Mouse (Mus musculus) layer of hippocampus, adult 9-11 months (tissue): ENCODE results near the gene Slc22a5.
"Not testable (repeated sequence)": the region's sequence is repeated elsewhere in the genome, so short reads cannot be mapped to it uniquely, and the experiment has no call there.

Experiments
- DNase-seq: peaks from one replicate; pipeline ENCODE4 v3.0.0; 2022

The Slc22a5 gene

DNA sequence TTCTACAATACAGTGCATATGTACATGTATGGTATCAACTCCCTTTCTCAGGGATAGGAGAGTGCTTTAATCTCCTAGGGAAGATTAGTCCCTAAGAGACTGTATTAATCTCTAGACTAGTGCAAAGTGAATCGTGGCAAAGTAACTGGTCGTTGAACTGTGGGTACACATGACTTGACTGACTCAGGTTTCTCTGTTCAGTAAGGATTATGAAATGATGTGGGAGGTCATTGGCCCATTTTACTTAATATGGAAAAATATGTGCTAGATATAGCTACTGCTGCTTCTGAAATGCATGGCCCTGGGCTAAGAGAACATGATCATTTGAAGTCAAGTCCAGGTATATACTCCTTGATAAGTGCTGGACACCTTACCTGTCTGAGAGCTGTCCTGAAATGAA lies 8.2 kb downstream of the Slc22a5 start:
- DNase-seq, result no peak

DNA sequence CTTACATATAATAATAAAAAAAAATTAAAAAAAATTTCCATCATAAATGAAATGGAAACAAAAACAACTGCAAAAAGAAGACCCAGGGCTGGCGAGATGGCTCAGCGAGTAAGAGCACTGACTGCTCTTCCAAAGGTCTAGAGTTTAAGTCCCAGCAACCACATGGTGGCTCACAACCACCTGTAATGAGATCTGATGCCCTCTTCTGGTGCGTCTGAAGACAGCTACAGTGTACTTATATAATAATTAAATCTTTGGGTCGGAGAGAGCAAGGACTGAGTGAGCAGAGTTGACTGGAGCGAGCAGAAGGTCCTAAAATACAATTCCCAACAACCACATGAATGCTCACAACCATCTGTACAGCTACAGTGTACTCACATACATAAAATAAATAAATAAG lies 13.4 kb downstream of the Slc22a5 start:
- not testable (repeated sequence) for DNase-seq

DNA sequence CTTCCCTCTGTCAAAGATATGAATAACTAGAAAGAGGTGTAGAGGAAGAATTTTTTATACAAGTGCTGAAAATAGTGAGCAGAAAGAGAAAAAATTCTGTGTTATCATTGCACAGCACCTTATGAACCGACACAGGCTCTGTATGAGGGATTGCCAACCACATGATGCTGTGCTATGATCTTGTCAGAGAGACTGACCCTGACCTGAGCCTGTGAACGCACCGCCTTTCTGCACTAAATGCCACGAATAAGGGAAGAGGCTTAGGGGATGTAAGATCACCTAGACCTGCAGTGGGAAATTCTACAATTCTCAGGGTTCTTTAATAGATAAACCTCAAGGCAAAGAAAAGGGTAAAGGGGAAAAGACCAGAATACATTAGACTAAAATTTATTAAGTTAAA lies 15.0 kb downstream of the Slc22a5 start:
- DNase-seq, result no peak

DNA sequence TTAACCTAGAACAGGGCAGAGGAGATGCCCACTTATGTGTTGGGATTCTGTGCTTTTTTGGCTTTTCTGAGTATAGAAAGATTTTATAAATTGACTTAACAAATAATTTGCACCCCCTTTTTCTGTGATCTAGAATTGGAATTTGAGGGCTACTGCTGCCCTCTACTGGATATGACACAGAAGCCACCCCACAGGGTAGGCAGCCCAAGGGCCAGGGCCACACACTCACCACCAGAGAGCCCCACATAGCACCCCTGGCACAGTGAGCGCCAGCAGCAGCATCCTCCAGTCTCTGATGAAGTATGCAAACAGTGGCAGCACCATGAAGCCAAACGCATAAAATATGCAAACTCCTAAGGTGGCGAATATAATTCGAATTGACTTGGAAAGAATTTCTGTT lies 16.8 kb downstream of the Slc22a5 start:
- DNase-seq, result no peak

DNA sequence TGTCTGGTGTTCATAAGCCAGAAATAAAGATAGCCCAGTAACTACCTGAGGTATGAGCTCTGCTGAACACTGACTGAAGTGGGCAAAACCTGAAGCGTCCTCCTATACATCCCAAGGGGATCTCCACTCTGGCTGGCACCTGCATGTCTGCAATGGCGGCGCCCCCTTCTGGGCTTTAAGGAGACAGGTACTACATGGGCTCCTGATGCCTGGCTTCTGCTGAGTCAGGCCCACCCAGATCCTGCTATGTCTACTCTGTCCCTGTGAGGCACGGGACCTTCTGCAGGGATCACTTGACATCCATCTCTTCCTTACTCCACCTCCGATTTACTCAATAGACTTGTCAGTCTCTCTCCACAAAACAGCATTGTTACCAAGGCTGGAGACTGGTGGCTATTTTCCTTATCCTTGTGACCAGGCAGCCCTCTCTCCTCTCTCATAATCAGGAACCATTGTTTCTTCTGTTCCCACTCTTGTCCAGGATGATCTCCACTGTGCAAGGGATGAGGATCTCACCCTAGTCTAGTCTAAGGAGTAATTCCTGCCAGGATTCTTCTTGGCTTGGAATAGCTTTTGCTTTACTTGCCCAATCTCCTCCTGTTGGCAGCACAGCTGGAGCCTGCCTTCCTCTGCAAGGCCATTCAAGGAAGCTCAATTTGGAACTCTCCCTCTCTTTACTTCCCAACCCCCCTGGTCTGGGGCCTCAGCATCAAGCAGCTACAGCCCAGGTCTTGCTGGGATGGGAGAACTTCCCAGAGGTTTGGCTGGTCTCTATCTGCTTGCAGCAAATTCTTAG lies 17.4 kb downstream of the Slc22a5 start:
- not testable (repeated sequence) for DNase-seq

DNA sequence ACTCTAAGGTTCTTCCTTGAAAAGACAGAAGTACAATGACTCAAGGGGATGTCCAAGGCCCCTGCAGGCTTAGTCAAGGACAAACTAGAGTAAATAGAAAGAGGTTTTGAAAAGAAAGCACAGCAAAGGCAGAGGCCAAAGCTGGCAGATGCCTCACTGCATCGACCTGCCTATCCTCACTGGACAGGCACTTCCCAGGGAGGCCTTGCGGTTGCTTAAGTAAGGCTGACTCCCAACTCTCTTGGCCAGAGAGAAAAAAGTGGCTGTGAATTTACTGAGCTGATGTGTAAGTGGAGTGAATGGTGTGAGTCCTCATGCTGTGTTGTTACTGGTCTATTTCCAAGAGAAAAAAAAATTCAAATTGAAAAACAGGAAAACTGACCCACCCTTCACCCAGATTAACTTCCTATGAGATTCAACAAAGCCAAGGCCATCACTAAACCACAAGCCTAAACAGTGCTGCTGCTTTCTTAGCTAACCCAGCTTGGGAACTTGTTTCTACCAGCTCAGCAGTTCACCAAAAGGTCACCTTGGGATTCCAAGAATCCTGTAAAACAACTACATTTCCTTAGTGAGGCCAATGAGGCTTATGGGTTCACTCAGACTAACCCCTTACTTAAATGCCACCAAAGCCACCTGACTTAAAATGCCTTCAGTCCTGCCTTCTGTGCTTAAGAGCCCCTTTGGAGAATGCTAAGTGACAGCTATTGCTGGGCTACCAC lies 19.5 kb downstream of the Slc22a5 start:
- DNase-seq, result no peak

DNA sequence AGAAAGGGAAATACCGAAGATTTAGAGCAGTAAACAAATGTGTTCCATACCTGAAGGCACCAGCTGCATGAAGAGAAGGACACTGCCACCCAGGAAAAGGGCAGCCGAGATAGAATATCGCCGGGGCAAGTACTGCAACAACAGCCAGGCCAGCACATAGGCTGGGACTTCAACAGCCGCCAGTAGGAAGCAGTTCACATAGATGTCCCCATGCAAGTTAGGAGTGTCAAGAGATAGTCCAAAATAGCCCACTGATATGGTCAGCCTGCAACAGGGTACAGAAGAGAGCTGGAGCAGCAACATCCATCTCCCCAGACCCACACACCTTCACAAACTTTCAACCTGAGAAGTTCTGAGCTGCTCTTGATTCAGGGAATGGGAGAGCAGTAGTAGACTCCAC lies 22.3 kb downstream of the Slc22a5 start:
- DNase-seq, result no peak

DNA sequence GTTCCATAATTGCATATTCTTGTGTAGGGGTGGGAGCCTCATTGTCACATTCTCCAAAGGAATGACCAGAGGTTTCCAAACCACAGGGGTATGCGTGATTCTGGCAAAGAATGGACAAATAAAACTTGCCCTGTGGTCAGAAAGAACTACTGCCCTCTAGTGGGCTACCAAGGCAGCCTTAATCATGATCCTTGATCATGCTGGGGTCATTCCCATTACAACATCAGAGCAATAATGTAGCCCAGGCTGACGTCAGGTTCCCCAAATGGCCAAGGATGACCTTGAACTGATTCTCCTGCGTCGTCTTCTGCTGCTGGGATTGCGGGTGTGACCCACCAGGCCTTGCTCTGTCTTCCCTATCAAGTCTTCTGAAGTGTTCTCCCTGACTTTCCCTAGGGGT lies 23.1 kb downstream of the Slc22a5 start:
- DNase-seq, result not testable (repeated sequence)

DNA sequence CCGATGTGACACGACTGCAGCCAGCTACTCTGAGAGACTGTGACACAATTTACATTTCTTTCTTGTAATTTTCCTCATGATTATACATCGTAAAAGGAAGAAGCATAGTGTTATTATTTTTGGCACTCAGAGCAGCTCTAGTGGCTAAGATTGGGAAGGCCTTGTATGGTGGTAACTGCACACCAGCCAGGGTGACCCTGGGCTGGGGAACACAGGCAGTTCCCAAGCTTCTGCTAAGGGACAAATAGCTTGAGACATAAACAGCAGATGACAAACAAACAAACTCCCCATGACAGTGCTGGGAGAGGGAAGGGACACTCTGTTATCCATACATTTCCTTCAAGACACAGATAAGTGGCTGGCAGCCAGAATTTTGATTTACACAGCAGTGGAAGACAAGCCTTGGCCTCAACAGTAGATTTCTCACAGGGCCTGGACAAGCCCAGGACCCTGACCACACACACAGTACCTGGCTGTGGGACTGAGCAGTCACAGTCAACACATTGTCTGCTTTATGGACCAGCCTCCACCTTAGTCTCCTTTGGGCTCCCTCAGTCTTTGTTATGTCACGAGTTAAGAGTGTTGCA lies 26.6 kb downstream of the Slc22a5 start:
- DNase-seq, result not testable (repeated sequence)

DNA sequence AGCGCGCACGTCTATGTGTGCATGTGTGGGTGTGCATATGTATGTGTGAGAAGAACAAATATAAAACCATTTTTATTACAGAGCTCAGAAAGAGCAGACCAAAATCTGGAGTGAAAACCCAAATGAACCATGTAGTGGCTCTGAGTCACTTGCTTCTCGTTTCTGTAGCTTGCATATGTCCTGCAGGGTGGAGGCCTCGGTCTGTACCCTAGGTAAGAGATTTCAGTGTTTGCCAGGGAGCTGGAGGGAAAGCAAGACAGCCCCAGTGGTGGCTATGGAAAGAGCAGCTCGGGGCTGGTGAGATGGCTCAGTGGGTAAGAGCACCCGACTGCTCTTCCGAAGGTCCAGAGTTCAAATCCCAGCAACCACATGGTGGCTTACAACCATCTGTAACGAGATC lies 30.5 kb downstream of the Slc22a5 start:
- not testable (repeated sequence) for DNase-seq

DNA sequence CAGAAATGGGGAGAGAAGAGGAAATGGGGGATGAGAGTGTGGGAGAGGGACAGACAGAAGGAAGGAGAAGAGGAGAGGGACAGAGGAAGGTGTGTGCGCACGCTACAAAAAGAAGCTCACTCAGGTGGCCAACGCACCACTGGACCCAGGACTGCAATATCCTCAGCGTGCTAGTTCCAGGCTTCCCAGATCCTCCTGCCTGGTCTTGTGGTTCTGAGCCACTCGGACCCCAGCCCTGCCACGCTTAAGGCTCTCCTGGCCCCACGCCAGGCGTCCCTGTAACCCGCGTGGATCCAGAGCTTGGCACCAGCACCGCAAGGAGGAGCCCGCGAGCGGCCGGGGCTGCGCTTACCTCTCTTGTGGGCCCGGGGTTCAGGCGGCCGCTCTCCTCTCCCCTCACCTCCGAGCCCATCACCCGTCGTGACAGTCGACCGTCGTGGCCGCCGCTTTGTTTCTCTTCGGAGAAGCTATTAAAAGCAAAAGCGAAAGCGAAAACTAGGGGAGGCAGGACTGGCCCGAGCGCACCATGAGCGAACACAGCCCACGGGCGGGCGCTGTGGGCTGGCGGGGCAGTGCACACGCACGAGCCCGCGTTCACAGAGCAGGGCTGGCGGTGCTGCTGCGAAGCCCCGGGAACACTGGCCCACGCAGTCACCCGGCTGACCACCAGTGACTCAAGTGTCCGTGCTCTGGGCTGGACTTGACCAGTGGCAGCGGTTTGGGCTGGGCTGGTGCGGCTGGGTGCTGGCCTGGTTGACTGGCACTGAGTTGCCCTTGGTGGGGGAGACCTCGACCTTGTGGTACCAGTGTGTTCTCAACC lies 32.5 kb downstream of the Slc22a5 start, which contains the start of gene Gm12216:
Gm12216 (minus strand) TSS at position 496 of the 820 bp plus-strand sequence.
- not testable (repeated sequence) for DNase-seq

DNA sequence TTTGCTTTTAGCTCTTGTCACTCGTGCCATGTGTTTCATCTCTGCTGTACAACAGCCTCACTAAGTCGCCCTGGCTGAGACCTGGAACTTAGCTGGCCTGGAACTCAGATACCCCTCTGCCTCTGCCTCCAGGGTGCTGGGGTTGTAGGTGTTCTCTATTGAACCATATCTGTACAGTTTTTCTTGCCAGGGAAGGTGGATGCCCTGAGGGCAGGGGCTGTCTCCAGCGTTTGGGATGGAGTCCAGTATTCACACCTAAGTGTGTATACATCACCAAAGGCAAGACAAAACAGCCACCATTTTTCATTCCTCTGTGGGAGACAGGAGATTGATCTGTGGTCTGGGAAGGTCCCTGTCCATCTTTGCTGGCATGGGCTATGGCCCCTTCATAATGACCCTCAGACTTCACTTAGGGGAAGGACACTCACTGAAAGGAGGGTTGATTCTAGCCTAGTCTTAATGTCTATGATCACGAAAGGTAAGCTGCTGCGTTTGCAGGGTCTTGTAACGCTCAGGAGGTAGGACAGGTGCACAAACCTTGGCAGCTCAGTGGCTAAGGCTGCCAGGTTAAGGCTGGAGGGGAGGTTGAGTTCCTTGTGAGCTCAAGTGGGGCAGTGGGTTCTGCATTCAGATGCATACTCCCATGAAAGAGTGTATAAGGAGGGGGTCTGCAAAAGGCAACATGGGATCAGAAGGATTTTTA lies 33.3 kb downstream of the Slc22a5 start:
- no peak for DNase-seq

DNA sequence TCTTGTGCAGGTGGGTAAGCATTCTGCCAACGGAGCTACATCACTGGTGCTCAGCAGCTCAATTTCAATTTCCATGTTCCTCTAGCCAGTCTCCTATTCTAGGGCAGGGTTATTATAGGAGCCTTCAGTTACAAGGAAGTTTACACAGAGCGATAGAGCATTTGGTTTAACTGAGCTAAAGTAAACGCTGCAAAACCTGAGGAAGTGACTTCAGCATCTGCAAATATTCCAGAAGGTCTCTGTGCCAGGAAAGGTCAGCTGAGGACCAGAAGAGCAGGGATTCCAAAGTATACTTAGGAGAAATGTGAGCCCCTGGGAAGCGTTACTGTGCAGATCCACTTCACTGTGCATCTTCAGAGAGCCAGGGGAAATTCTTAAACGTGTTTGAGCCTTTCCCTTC lies 37.8 kb downstream of the Slc22a5 start:
- DNase-seq, result no peak

DNA sequence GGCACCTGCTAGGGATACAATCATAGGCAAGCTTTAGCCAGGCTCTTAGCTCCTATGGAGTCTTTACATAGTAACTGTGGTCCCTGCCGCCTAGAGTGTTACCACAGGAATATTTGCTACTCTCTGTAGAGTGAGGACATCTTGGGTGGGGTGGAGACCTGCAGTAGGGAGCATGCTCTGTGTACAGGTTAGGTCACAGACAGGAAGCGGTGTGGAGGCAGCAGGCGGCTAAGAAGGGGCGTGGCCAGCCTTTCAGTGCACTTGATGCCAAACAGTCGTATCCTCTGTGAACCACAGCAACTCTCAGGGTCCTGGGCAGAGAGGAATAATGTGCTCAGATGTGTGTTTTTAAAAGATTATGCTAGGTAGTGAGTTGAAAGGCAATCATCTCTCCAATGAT lies 39.7 kb downstream of the Slc22a5 start:
- no peak for DNase-seq

DNA sequence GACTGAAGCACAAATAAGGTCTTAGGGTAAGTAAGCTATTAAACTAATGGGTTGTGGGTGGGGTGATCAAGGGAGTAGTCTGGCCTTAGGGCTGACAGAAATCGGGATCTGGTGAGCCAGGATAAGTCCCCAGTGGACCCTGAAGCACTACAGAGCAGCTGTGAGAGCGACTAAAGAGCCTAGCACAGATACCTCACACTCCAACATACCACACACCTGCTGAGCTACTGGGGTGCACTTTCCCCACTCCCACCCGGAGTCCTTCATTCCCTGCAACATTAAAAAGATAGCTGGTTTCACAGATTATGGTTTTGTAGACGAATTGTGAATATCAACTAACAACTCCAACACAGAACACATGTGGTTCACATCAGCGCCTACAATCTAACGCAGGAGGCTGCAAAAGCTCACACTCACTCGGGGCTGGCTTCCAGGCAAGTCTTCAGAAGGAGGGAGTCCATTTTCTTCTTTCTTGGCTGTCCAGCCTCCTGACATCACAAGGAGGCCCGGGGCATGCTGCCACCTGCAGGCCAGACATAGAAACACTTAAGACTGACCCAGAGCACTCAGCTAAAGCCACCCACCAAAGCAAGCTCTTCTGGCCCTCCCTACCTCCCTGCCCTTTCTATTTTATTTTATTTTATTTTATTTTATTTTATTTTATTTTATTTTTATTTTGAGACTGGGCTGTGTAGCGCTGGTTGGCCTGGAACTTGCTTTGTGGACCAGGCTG lies 41.7 kb downstream of the Slc22a5 start:
- DNase-seq, result peak; percentile 65

DNA sequence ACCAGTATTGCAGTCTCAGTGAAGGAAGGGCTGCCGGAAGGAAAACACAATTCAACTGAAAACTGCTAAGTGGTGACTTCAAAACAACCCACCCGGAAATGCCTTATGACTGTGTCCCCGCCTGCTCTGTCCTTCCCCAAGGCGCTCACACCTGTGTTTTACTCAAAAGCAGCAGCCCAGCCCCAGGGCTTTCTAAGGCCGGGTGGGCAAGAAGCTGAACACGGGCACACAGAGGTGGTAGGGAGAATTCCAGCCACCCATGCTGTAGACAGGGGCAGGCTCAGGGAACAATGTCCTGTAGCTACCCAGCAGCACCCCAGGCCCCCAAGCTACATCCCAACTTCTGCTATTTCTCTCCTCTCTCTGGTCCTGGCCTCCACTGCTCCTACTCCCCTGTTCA lies 45.8 kb downstream of the Slc22a5 start:
- no peak for DNase-seq

DNA sequence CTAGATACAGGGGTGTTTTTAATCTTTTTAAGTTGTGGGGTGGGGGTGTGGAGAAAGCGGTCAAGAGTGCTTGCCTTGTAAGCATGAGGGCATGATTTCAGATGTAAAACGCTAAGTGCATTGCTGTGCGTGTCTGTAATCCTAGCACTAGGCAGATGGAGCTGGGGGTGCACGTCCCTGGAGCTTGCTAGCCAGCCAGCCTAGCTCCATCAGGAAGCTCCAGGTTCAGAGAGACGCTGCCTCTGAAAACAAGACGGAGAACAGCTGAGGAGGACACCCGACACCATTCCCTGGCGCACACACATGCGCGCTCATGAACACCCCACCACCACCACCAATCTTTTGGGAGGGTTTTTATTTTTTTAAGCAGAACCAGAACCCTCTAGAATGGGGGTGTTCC lies 48.4 kb downstream of the Slc22a5 start:
- peak; percentile 62 for DNase-seq

DNA sequence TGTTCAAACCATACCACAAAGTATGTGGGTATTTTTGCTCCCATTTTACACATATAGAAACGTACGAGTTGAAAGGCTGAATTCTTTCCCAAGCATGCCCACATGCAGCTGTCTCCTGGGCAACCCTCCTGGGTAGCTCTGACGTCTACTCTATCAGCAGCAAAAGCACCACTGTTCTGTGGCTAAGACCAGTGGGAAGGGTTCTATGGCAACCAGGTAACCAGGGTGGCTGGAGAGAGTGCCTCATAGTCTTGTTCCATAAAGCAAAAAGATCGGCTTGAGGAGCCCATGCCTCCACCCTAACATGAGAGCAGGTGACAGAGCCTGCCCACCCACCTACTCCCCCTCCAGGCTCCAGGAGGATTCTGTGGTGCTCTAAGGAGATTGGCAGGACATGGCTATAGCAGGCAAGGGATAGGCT lies 49.3 kb downstream of the Slc22a5 start:
- DNase-seq, result peak; percentile 66

DNA sequence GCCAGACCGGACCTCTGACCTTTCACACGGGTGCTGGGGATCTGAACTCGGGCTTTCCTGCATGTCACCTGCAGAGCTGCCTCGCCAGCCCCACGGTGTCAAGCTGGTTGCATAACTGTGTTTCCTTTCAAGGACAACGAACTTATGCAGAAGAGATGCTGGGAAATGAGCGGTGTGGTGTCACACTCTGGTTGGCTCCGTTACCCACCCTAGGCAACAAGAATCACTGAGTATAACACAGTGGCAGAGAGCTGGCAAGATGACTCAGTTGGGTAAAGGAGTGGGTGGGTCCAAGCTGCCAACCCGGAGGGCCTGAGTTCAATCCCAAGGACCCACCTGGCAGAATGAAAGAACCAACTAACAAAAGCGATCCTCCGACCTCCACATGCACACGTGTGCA lies 49.9 kb downstream of the Slc22a5 start:
- no peak for DNase-seq

DNA sequence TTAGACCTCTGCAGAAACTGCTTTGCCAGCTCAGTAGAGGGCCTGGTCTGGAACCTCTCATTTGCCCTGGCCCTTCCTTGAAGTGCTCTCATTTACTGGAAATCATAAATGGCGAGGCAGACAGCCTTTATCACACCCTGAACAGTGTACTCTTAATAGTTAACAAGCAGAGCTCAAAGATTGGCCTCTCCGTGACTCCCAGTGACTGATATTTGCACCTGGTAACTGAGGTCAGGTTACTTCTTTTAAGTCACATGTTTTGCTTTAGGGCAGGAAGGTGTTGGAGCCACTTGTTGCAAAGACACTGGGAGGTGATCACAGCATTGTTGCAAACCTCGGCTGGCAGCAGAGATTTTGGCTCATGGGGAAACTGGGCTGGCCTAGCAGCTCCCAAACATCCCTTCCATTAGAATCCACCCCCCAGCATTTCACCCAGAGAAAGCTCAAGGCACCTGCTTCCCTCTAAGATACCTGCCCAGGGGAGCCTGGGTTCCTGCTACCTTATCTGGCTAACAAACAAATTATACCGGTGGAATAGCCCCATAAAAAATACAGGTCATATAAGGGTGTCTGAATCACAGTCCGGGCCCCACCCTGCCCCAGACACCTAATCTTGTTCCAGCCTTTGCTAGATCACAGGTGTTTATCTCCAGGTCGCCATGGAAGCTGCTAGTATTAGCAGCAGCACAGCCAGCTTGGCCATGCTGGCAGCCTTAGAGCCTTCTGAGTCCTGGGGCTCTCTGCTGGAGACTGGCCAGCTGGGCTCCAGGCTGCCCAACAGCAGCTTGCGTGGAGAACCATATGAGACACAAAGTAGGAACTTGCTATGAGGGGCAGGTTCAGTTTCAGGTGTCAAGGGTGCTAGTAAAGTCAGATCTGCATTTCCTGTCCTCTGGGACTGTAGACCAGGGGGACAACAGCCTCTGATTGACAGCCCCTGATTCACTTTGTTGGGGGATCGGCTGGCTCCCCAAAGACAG lies 51.5 kb downstream of the Slc22a5 start:
- no peak for DNase-seq
